Mouse (Mus musculus) embryonic facial prominence, embryonic 11.5 days (tissue): ENCODE data around the gene Il10ra. TPM values are rescaled to one million over a fixed set of nuclear protein-coding genes. Genes with fewer than 3 reads are reported as not detected.

ENCODE experiments used
- ATAC-seq: fragments of 200-750 bp; cut with Nextera tagmentation; replicated peaks from 2 replicates; pipeline ENCODE4 v1.8.0; 2017; ENCODE audit warnings: low read depth; ENCODE audit not compliant: insufficient number of reproducible peaks, low FRiP score, low TSS enrichment
- DNase-seq: peaks from one replicate; pipeline ENCODE4 v3.0.0-alpha.2; 2015; ENCODE audit warnings: low spot score
- H3K27ac ChIP-seq: fragments of 300-500 bp; sonication (generic); replicated peaks from 2 replicates; pipeline ENCODE4 v1.5.1; 2014; ENCODE audit warnings: mild to moderate bottlenecking, low read depth, low read length, control low read depth
- H3K27me3 ChIP-seq: fragments of 300-500 bp; sonication (generic); 2 replicates; pipeline ENCODE4 v1.6.1; 2014; ENCODE audit warnings: mild to moderate bottlenecking, low read length, moderate library complexity, mixed read lengths; ENCODE audit not compliant: control insufficient read depth, insufficient read depth
- H3K36me3 ChIP-seq: fragments of 300-500 bp; sonication (generic); replicated peaks from 2 replicates; pipeline ENCODE4 v1.6.1; 2014; ENCODE audit warnings: low read depth, mild to moderate bottlenecking, low read length, moderate library complexity, mixed read lengths; ENCODE audit not compliant: control insufficient read depth, insufficient read depth
- H3K4me1 ChIP-seq: fragments of 300-500 bp; sonication (generic); 2 replicates; pipeline ENCODE4 v1.6.1; 2014; ENCODE audit warnings: low read length, mixed read lengths; ENCODE audit not compliant: control insufficient read depth, insufficient read depth
- H3K4me2 ChIP-seq: fragments of 300-500 bp; sonication (generic); 2 replicates; pipeline ENCODE4 v1.6.1; 2014; ENCODE audit warnings: low read depth, mild to moderate bottlenecking, control low read depth, low read length, moderate library complexity
- H3K4me3 ChIP-seq: fragments of 300-500 bp; sonication (generic); 2 replicates; pipeline ENCODE4 v1.5.1; 2014; ENCODE audit warnings: low read depth, low read length, control low read depth
- H3K9ac ChIP-seq: fragments of 300-500 bp; sonication (generic); replicated peaks from 2 replicates; pipeline ENCODE4 v1.6.1; 2014; ENCODE audit warnings: mild to moderate bottlenecking, control low read depth, low read length
- H3K9me3 ChIP-seq: fragments of 300-500 bp; sonication (generic); replicated peaks from 2 replicates; pipeline ENCODE4 v1.6.1; 2016; ENCODE audit warnings: mild to moderate bottlenecking, low read length, inconsistent platforms, mixed read lengths; ENCODE audit not compliant: control insufficient read depth
- WGBS: fragments of 180-500 bp; shearing (Covaris S2); extraction: QIAGEN DNeasy Blood & Tissue Kit; methylation state at CpG from one replicate; pipeline ENCODE4 v1.1.7; 2014; 5-methylcytosine and 5-hydroxymethylcytosine counted together
- microRNA-seq: library from miRNA; unstranded; fragments of <30 nt; microRNA quantifications from one replicate; pipeline ENCODE4, GENCODE M21; 2016; ENCODE audit warnings: borderline number of aligned reads
- polyA plus RNA-seq: library from polyadenylated mRNA; unstranded; fragments of >200 nt; fragmentation: Nextera tagmentation; extraction: Ambion mirVana; gene quantifications from 2 replicates; pipeline ENCODE4 v1.2.1, GENCODE M21; 2014

Il10ra gene
- polyA plus RNA-seq, 1 experiment from 2014 or later: 1.2 TPM

- DNase-seq (no peak), ATAC-seq (no peak)
- Histone ChIP-seq H3K27ac (no peak overlapping the region), H3K27me3 (no peaks in the 10 kb centered on the region), H3K4me3 (no peak overlapping the region), H3K9me3 (no peaks in the 10 kb centered on the region), H3K36me3 (no peaks in the 10 kb centered on the region), H3K4me1 (no peaks in the 10 kb centered on the region), H3K9ac (no peak overlapping the region), H3K4me2 (no peak overlapping the region)
- WGBS: 79% methylated on average over 11 of the region's 11 CpGs
Observed at GRCm38 (mm10) chr9:45215526-45216179, 53.3 kb downstream of the Il10ra start.

GRCm38 (mm10) chr9:45212001-45212400 lies 56.9 kb downstream of the Il10ra start:
- Histone ChIP-seq H3K27me3 (no peaks in the 10 kb centered on the region), H3K4me3 (no peak overlapping the region), H3K9me3 (no peaks in the 10 kb centered on the region), H3K36me3 (no peaks in the 10 kb centered on the region), H3K27ac (no peak overlapping the region), H3K4me2 (no peak overlapping the region), H3K4me1 (no peaks in the 10 kb centered on the region), H3K9ac (no peak overlapping the region)
- WGBS: 71% methylated on average over 6 of the region's 6 CpGs
- DNase-seq (no peak), ATAC-seq (no peak)

GRCm38 (mm10) chr9:45207015-45207743 lies 61.8 kb downstream of the Il10ra start:
- DNase-seq (no peak), ATAC-seq (no peak)
- H3K27me3 ChIP-seq: no peaks in the 10 kb centered on the region
- no peak overlapping the region for H3K4me3 ChIP-seq
- H3K4me2 ChIP-seq: no peak overlapping the region
- no peaks in the 10 kb centered on the region for H3K36me3 ChIP-seq
- no peak overlapping the region for H3K9ac ChIP-seq
- no peaks in the 10 kb centered on the region for H3K9me3 ChIP-seq
- H3K4me1 ChIP-seq: no peaks in the 10 kb centered on the region
- WGBS: 80% methylated on average over 7 of the region's 7 CpGs
- H3K27ac ChIP-seq: no peak overlapping the region

GRCm38 (mm10) chr9:45206121-45206520 lies 62.8 kb downstream of the Il10ra start:
- H3K4me2 ChIP-seq: no peak overlapping the region
- 75% methylated on average over 4 of the region's 4 CpGs for WGBS
- H3K27me3 ChIP-seq: no peaks in the 10 kb centered on the region
- H3K4me3 ChIP-seq: no peak overlapping the region
- H3K9me3 ChIP-seq: no peaks in the 10 kb centered on the region
- H3K27ac ChIP-seq: no peak overlapping the region
- no peaks in the 10 kb centered on the region for H3K36me3 ChIP-seq
- H3K9ac ChIP-seq: no peak overlapping the region
- DNase-seq: no peak
- no peaks in the 10 kb centered on the region for H3K4me1 ChIP-seq
- ATAC-seq: no peak

GRCm38 (mm10) chr9:45205143-45205542 lies 63.8 kb downstream of the Il10ra start:
- Histone ChIP-seq H3K4me3 (no peak overlapping the region), H3K27me3 (no peaks in the 10 kb centered on the region), H3K4me1 (no peaks in the 10 kb centered on the region), H3K9me3 (no peaks in the 10 kb centered on the region), H3K9ac (no peak overlapping the region), H3K27ac (no peak overlapping the region), H3K36me3 (no peaks in the 10 kb centered on the region), H3K4me2 (no peak overlapping the region)
- WGBS: 84% methylated on average over 5 of the region's 5 CpGs
- DNase-seq (no peak), ATAC-seq (no peak)

Small RNAs within 50 kb of the gene (microRNA-seq; reads per million reads assigned to microRNA genes)
- not detected for gene Mir7086

Other genes starting within 250 kb of the Il10ra start
- gene Mpzl2, start 229.3 kb downstream of the Il10ra start, polyA plus RNA-seq: 8.8 and 9.2 TPM in 2 replicates
- gene Mpzl3, start 214.0 kb downstream of the Il10ra start, polyA plus RNA-seq: 2.0 and 2.3 TPM in 2 replicates
- 0.49 and 0.50 TPM in 2 replicates for gene Jaml, start 190.0 kb downstream of the Il10ra start, polyA plus RNA-seq
- gene Scn2b, start 151.4 kb downstream of the Il10ra start, polyA plus RNA-seq: 4.1 and 4.9 TPM in 2 replicates
- gene Scn4b, start 130.8 kb downstream of the Il10ra start, polyA plus RNA-seq: 0.04 and 0.21 TPM in 2 replicates
- gene BC049352, start 87.1 kb downstream of the Il10ra start, polyA plus RNA-seq: not detected in 2 replicates
- gene Tmprss4, start 65.1 kb downstream of the Il10ra start, polyA plus RNA-seq: 0.35 TPM in 1 of 2 replicates, not detected in the other
- 0.55 and 0.74 TPM in 2 replicates for gene Tmprss13, start 50.0 kb upstream of the Il10ra start, polyA plus RNA-seq
- gene Fxyd6, start 101.0 kb upstream of the Il10ra start, polyA plus RNA-seq: 83.0 and 93.1 TPM in 2 replicates
- gene Fxyd2, start 130.5 kb upstream of the Il10ra start, polyA plus RNA-seq: 1.7 and 1.9 TPM in 2 replicates
- gene Dscaml1, start 157.5 kb upstream of the Il10ra start, polyA plus RNA-seq: 0.76 and 0.86 TPM in 2 replicates